Mouse (Mus musculus) MEL (cell line): ENCODE measurements around the gene H2afv.

Source experiments
- CTCF ChIP-seq, 3 experiments: IDR thresholded peaks in 2 of 3; conservative IDR thresholded peaks in 1 of 3; 2 replicates each; pipeline ENCODE4 v1.5.1; 2011 to 2012; ENCODE audit warnings: low read length in 3 of 3, low read depth in 2 of 3, mild to moderate bottlenecking in 2 of 3, improper control_type of control experiment in 1 of 3, inconsistent platforms in 1 of 3, mixed read lengths in 1 of 3, moderate library complexity in 1 of 3; ENCODE audit not compliant: control insufficient read depth in 1 of 3, insufficient read depth in 1 of 3, poor library complexity in 1 of 3, severe bottlenecking in 1 of 3
- GATA1 ChIP-seq: IDR thresholded peaks from 2 replicates; pipeline ENCODE4 v1.6.1; 2011; ENCODE audit warnings: low read depth, low read length, improper control_type of control experiment
- NRF1 ChIP-seq: IDR thresholded peaks from 2 replicates; pipeline ENCODE4 v1.6.1; 2014; ENCODE audit warnings: low read depth, mild to moderate bottlenecking, inconsistent platforms, low read length, improper control_type of control experiment, moderate library complexity; ENCODE audit not compliant: poor library complexity, insufficient read depth, severe bottlenecking

DNA sequence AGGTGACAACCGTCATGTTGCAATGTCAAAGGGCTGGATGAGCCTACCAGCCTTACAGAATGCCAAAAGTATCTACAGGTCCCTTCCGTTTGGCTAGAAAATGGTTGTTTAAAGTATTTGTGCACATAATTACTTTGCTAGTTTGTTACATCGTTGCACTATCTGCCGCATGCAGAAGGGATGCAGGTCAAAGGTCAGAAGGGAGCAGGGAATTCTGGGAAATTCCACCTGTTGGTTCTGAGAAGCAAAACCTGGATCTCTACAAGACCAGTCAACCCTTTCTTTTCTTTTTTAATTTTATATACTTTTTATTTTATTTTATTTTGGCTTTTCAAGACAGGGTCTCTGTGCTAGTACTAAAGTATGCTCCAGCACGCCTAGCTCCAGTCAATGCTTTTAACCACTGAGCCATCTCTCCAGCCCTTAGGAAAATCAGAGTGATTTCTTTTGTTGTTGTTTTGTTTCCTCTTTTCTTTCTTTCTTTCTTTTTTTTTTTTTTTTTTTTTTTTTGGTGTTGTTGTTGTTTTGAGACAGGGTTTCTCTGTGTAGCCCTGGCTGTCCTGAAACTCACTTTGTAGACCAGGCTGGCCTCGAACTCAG lies 56.0 kb downstream of the H2afv start:
- TF ChIP-seq GATA1 (no peak), NRF1 (no peak), CTCF (IDR thresholded peaks at IDR 0.05 in 2 of 3, conservative IDR thresholded peaks at IDR 0.05 in 1 of 3; ENCODE audit: control insufficient read depth in 1 of 3, insufficient read depth in 1 of 3, low read depth in 2 of 3, low read length in 3 of 3, poor library complexity in 1 of 3, severe bottlenecking in 1 of 3) (no peak)
